Mouse (Mus musculus) cerebellum, adult 2 months (tissue): ENCODE data around the gene Cmss1.

ENCODE experiments used
- CTCF ChIP-seq: fragments of 200-500 bp; IDR thresholded peaks from 2 replicates; pipeline ENCODE4 v1.5.1; 2011; ENCODE audit warnings: low read depth, mild to moderate bottlenecking, control low read depth, low read length, moderate library complexity, borderline replicate concordance; ENCODE audit not compliant: insufficient read depth
- POLR2A ChIP-seq: fragments of 200-500 bp; IDR thresholded peaks from 2 replicates; pipeline ENCODE4 v1.6.1; 2011; ENCODE audit warnings: low read length, control low read depth, borderline replicate concordance; ENCODE audit not compliant: insufficient read depth

DNA sequence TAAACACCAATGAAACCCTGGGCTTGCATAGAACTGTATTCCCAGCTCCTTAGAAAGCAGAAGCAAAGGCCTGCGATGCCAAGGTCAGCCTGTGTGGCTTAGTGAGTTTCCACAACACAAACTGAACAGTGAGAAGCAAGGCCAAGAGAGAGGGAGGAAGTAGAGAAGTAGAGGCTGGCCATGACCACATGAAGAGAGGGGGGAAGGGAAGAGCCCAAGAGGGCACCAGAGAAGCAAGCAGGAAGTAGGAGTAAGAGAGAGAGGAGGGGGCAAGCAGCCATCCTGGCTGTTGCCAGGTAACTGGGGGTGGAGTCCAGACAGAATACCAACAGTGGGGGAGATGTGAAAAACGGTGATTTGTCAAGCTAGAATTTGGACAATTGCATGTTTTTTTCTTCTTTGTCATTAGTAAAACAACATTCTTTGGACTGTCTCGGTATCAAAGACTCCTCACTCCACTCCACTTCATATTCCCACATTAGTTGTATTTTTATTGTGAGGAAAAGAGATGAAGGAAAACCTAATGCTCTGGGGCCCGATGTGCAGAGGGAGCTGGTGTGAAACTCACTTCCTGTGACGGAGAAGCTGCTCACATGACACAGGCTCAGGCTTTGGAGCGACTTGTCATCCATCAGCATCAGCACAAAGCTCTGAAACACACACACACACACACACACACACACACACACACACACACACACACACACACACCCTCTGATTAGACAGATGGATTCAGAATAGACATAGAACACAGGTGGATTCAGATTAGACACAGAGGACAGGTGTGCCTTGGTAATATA, 183.5 kb downstream of the Cmss1 start:
- no peak for TF ChIP-seq CTCF
- TF ChIP-seq POLR2A = no peak
